Comparison of ENCODE assay signal across 8 mouse cellular contexts in genomic region chr3:67463450-67464372, GRCm38 (mm10). TPM values are rescaled to one million over a fixed set of nuclear protein-coding genes. Genes with fewer than 3 reads are reported as not detected.
DNase-seq lines count a peak whose midpoint lies in the region; ATAC-seq lines count a peak whose summit lies in the region.

Gene Lxn, minus strand, starts transcription at chr3:67463926.

- H3K9ac ChIP-seq in embryonic facial prominence, embryonic 11.5 days (replicated peaks; ENCODE audit: low read length): peak within 1 kb of the TSS; percentile 74
- peak within 1 kb of the TSS; percentile 82 for H3K9ac ChIP-seq in intestine, embryonic 16.5 days (ENCODE audit: low read depth, low read length)

- H3K4me2 ChIP-seq in embryonic facial prominence, embryonic 11.5 days (ENCODE audit: low read depth, low read length): peak within 1 kb of the TSS; percentile 82
- peak within 1 kb of the TSS; percentile 77 for H3K4me2 ChIP-seq in intestine, embryonic 16.5 days (ENCODE audit: low read depth, low read length)

- peaks cover 2% of the 10 kb centered on the region; the same call in 1 of the 2 replicates for H3K4me1 ChIP-seq in embryonic facial prominence, embryonic 11.5 days (ENCODE audit: control insufficient read depth, insufficient read depth, low read length)
- H3K4me1 ChIP-seq in intestine, embryonic 16.5 days (ENCODE audit: control insufficient read depth, insufficient read depth, low read length): peaks cover 8% of the 10 kb centered on the region; the same call in 1 of the 2 replicates

- under 1% methylated on average over 40 of the region's 43 CpGs for WGBS in embryonic facial prominence, embryonic 11.5 days
- WGBS in intestine, embryonic 16.5 days: under 1% methylated on average over 42 of the region's 43 CpGs

- peak; percentile 91 for ATAC-seq in embryonic facial prominence, embryonic 11.5 days (replicated peaks; ENCODE audit: insufficient number of reproducible peaks, low FRiP score, low TSS enrichment, low read depth)
- peak; percentile 99 for ATAC-seq in intestine, embryonic 16.5 days
- ATAC-seq in megakaryocyte-erythroid progenitor cell, adult 5-6 weeks (replicated peaks; ENCODE audit: low FRiP score, low TSS enrichment, poor library complexity, severe bottlenecking): peak; percentile 94

- H3K4me3 ChIP-seq in embryonic facial prominence, embryonic 11.5 days (ENCODE audit: low read depth, low read length): peak within 1 kb of the TSS; percentile 64
- peak within 1 kb of the TSS; percentile 64 for H3K4me3 ChIP-seq in intestine, embryonic 16.5 days (ENCODE audit: low read length)

- no peaks in the 10 kb centered on the region for H3K27me3 ChIP-seq in embryonic facial prominence, embryonic 11.5 days (ENCODE audit: control insufficient read depth, insufficient read depth, low read length)
- H3K27me3 ChIP-seq in intestine, embryonic 16.5 days (replicated peaks; ENCODE audit: control insufficient read depth, insufficient read depth, low read length): no peaks in the 10 kb centered on the region

- H3K27ac ChIP-seq in embryonic facial prominence, embryonic 11.5 days (replicated peaks; ENCODE audit: low read depth, low read length): peak within 1 kb of the TSS; percentile 41; the same call in 1 of the 2 replicates
- H3K27ac ChIP-seq in intestine, embryonic 16.5 days (ENCODE audit: low read length): peak within 1 kb of the TSS; percentile 87

- H3K9me3 ChIP-seq in embryonic facial prominence, embryonic 11.5 days (replicated peaks; ENCODE audit: control insufficient read depth, low read length): no peaks in the 10 kb centered on the region
- H3K9me3 ChIP-seq in intestine, embryonic 16.5 days (ENCODE audit: control insufficient read depth, low read length): no peaks in the 10 kb centered on the region

- peak; percentile 68 for DNase-seq in adrenal gland, adult 8-10 months
- peak; percentile 73 for DNase-seq in embryonic facial prominence, embryonic 11.5 days (ENCODE audit: low spot score)
- DNase-seq in gonadal fat pad, adult 2 months (ENCODE audit: low read depth): no peak
- DNase-seq in left cerebral cortex, postnatal 25 days (ENCODE audit: low spot score in 2 of 2): peak; percentile 71 to 77
- peak; percentile 49 to 56 for DNase-seq in right cerebral cortex, postnatal 36 days (ENCODE audit: low spot score in 2 of 2)
- DNase-seq in urinary bladder, postnatal 4 days (ENCODE audit: low spot score in 2 of 2): peak; percentile 57 to 71

- H3K36me3 ChIP-seq in embryonic facial prominence, embryonic 11.5 days (replicated peaks; ENCODE audit: control insufficient read depth, insufficient read depth, low read depth, low read length): no peaks in the 10 kb centered on the region; the same call in 1 of the 2 replicates
- peaks cover 11% of the 10 kb centered on the region for H3K36me3 ChIP-seq in intestine, embryonic 16.5 days (ENCODE audit: control insufficient read depth, insufficient read depth, low read length)

- intact Hi-C loops in left cerebral cortex, postnatal 25 days (cut with DNase I): no loop called here

RNA-seq across cellular contexts. Expression of gene Lxn, which starts in this region (rescaled TPM):
- total RNA-seq in adrenal gland, adult 8-10 months (2022): 10 to 100 TPM in 1 of 4 experiments, 1 to 10 TPM in 3; 8.3 to 12.9 (median 9.5) TPM
- polyA plus RNA-seq in embryonic facial prominence, embryonic 11.5 days (2014; fragmentation: Nextera tagmentation; extraction: Ambion mirVana): 80.1 and 82.1 TPM in 2 replicates
- 18.4 and 23.2 TPM in 2 replicates for polyA plus RNA-seq in gonadal fat pad, adult 2 months (2012; rRNA removed)
- 97.1 and 102 TPM in 2 replicates for polyA plus RNA-seq in intestine, embryonic 16.5 days (2015; fragmentation: Nextera tagmentation; extraction: Ambion mirVana)
- total RNA-seq in left cerebral cortex, postnatal 25 days (2021): 10 to 100 TPM; 33.4 to 37.2 TPM
- 9.2 and 11.6 TPM in 2 replicates for total RNA-seq in megakaryocyte-erythroid progenitor cell, adult 5-6 weeks (2014; fragmentation: Nextera tagmentation)
- 2.4 and 5.7 TPM in 2 replicates for total RNA-seq in megakaryocyte-erythroid progenitor cell, adult 5-6 weeks (2017)
